Mouse (Mus musculus): ENCODE data around the gene Asb5. TPM values are rescaled to one million over a fixed set of nuclear protein-coding genes. Genes with fewer than 3 reads are reported as not detected.

Asb5 gene
- polyA plus RNA-seq, 1 experiment from 2014 or later, result 9.4 TPM

GRCm38 (mm10) chr8:54562137-54562536 is 32.8 kb downstream of the Asb5 start:
- 74% methylated on average over 4 of the region's 4 CpGs for WGBS
- no peak for ATAC-seq (ENCODE audit: low read depth)
- H3K9ac ChIP-seq (replicated peaks; ENCODE audit: low read depth, low read length), result no peak overlapping the region
- H3K4me2 ChIP-seq (ENCODE audit: low read depth, low read length), result no peak overlapping the region
- no peaks in the 10 kb centered on the region for H3K27me3 ChIP-seq (ENCODE audit: control insufficient read depth, insufficient read depth, low read length)
- H3K36me3 ChIP-seq (ENCODE audit: control insufficient read depth, insufficient read depth, low read length), result no peaks in the 10 kb centered on the region
- no peaks in the 10 kb centered on the region for H3K9me3 ChIP-seq (ENCODE audit: control insufficient read depth, low read length)
- H3K27ac ChIP-seq (ENCODE audit: low read depth, low read length), result no peak overlapping the region
- H3K4me3 ChIP-seq (ENCODE audit: low read depth, low read length), result no peak overlapping the region
- H3K4me1 ChIP-seq (ENCODE audit: control insufficient read depth, insufficient read depth, low read length), result no peaks in the 10 kb centered on the region

GRCm38 (mm10) chr8:54565181-54565580 is 35.8 kb downstream of the Asb5 start:
- H3K4me3 ChIP-seq (ENCODE audit: low read depth, low read length), result no peak overlapping the region
- H3K9ac ChIP-seq (replicated peaks; ENCODE audit: low read depth, low read length), result no peak overlapping the region
- no peaks in the 10 kb centered on the region for H3K4me1 ChIP-seq (ENCODE audit: control insufficient read depth, insufficient read depth, low read length)
- no peak overlapping the region for H3K27ac ChIP-seq (ENCODE audit: low read depth, low read length)
- no peak for ATAC-seq (ENCODE audit: low read depth)
- WGBS, result 87% methylated on average over 1 of the region's 1 CpGs
- no peaks in the 10 kb centered on the region for H3K27me3 ChIP-seq (ENCODE audit: control insufficient read depth, insufficient read depth, low read length)
- H3K9me3 ChIP-seq (ENCODE audit: control insufficient read depth, low read length), result no peaks in the 10 kb centered on the region
- H3K36me3 ChIP-seq (ENCODE audit: control insufficient read depth, insufficient read depth, low read length), result no peaks in the 10 kb centered on the region
- H3K4me2 ChIP-seq (ENCODE audit: low read depth, low read length), result no peak overlapping the region

- H3K9ac ChIP-seq (replicated peaks; ENCODE audit: low read depth, low read length), result no peak overlapping the region
- H3K27me3 ChIP-seq (ENCODE audit: control insufficient read depth, insufficient read depth, low read length), result no peaks in the 10 kb centered on the region
- ATAC-seq (ENCODE audit: low read depth), result no peak
- H3K4me3 ChIP-seq (ENCODE audit: low read depth, low read length), result no peak overlapping the region
- 87% methylated on average over 7 of the region's 7 CpGs for WGBS
- no peaks in the 10 kb centered on the region for H3K9me3 ChIP-seq (ENCODE audit: control insufficient read depth, low read length)
- H3K4me2 ChIP-seq (ENCODE audit: low read depth, low read length), result no peak overlapping the region
- H3K4me1 ChIP-seq (ENCODE audit: control insufficient read depth, insufficient read depth, low read length), result no peaks in the 10 kb centered on the region
- no peak overlapping the region for H3K27ac ChIP-seq (ENCODE audit: low read depth, low read length)
- H3K36me3 ChIP-seq (ENCODE audit: control insufficient read depth, insufficient read depth, low read length), result no peaks in the 10 kb centered on the region
Observed at GRCm38 (mm10) chr8:54565603-54566260, 36.4 kb downstream of the Asb5 start.

- Histone ChIP-seq H3K9ac (replicated peaks; ENCODE audit: low read depth, low read length) (no peak overlapping the region), H3K27ac (ENCODE audit: low read depth, low read length) (no peak overlapping the region), H3K27me3 (ENCODE audit: control insufficient read depth, insufficient read depth, low read length) (no peaks in the 10 kb centered on the region), H3K9me3 (ENCODE audit: control insufficient read depth, low read length) (no peaks in the 10 kb centered on the region), H3K4me3 (ENCODE audit: low read depth, low read length) (no peak overlapping the region), H3K4me2 (ENCODE audit: low read depth, low read length) (no peak overlapping the region), H3K4me1 (ENCODE audit: control insufficient read depth, insufficient read depth, low read length) (no peaks in the 10 kb centered on the region), H3K36me3 (ENCODE audit: control insufficient read depth, insufficient read depth, low read length) (no peaks in the 10 kb centered on the region)
- no peak for ATAC-seq (ENCODE audit: low read depth)
- WGBS, result 80% methylated on average over 2 of the region's 2 CpGs
Observed at GRCm38 (mm10) chr8:54567168-54567567, 37.8 kb downstream of the Asb5 start.

GRCm38 (mm10) chr8:54570618-54571609 is 41.5 kb downstream of the Asb5 start:
- Histone ChIP-seq H3K9ac (replicated peaks; ENCODE audit: low read depth, low read length) (no peak overlapping the region), H3K27ac (ENCODE audit: low read depth, low read length) (no peak overlapping the region), H3K9me3 (ENCODE audit: control insufficient read depth, low read length) (no peaks in the 10 kb centered on the region), H3K4me2 (ENCODE audit: low read depth, low read length) (no peak overlapping the region), H3K4me1 (ENCODE audit: control insufficient read depth, insufficient read depth, low read length) (no peaks in the 10 kb centered on the region), H3K36me3 (ENCODE audit: control insufficient read depth, insufficient read depth, low read length) (no peaks in the 10 kb centered on the region), H3K4me3 (ENCODE audit: low read depth, low read length) (no peak overlapping the region), H3K27me3 (ENCODE audit: control insufficient read depth, insufficient read depth, low read length) (no peaks in the 10 kb centered on the region)
- 82% methylated on average over 15 of the region's 15 CpGs for WGBS
- no peak for ATAC-seq (ENCODE audit: low read depth)

GRCm38 (mm10) chr8:54581436-54581835 is 52.1 kb downstream of the Asb5 start:
- Histone ChIP-seq H3K4me3 (ENCODE audit: low read depth, low read length) (no peak overlapping the region), H3K9me3 (ENCODE audit: control insufficient read depth, low read length) (no peaks in the 10 kb centered on the region), H3K36me3 (ENCODE audit: control insufficient read depth, insufficient read depth, low read length) (no peaks in the 10 kb centered on the region), H3K4me2 (ENCODE audit: low read depth, low read length) (no peak overlapping the region), H3K9ac (replicated peaks; ENCODE audit: low read depth, low read length) (no peak overlapping the region), H3K27ac (ENCODE audit: low read depth, low read length) (no peak overlapping the region), H3K27me3 (ENCODE audit: control insufficient read depth, insufficient read depth, low read length) (no peaks in the 10 kb centered on the region), H3K4me1 (ENCODE audit: control insufficient read depth, insufficient read depth, low read length) (no peaks in the 10 kb centered on the region)
- no peak for ATAC-seq (ENCODE audit: low read depth)
- 89% methylated on average over 3 of the region's 3 CpGs for WGBS

- WGBS, result 43% methylated on average over 1 of the region's 1 CpGs
Observed at GRCm38 (mm10) chr8:54582886-54583285, 53.5 kb downstream of the Asb5 start.

GRCm38 (mm10) chr8:54594634-54595033 is 65.3 kb downstream of the Asb5 start:
- no peak overlapping the region for H3K9ac ChIP-seq (replicated peaks; ENCODE audit: low read depth, low read length)
- no peaks in the 10 kb centered on the region for H3K4me1 ChIP-seq (ENCODE audit: control insufficient read depth, insufficient read depth, low read length)
- H3K4me3 ChIP-seq (ENCODE audit: low read depth, low read length), result no peak overlapping the region
- H3K27me3 ChIP-seq (ENCODE audit: control insufficient read depth, insufficient read depth, low read length), result no peaks in the 10 kb centered on the region
- ATAC-seq (ENCODE audit: low read depth), result peak; percentile 16; the same call in 1 of the 2 replicates
- H3K4me2 ChIP-seq (ENCODE audit: low read depth, low read length), result no peak overlapping the region
- no peaks in the 10 kb centered on the region for H3K36me3 ChIP-seq (ENCODE audit: control insufficient read depth, insufficient read depth, low read length)
- no peak overlapping the region for H3K27ac ChIP-seq (ENCODE audit: low read depth, low read length)
- WGBS, result 83% methylated on average over 5 of the region's 5 CpGs
- H3K9me3 ChIP-seq (ENCODE audit: control insufficient read depth, low read length), result no peaks in the 10 kb centered on the region

More at GRCm38 (mm10) chr8:54582886-54583285, 53.5 kb downstream of the Asb5 start:
- Histone ChIP-seq H3K9me3 (ENCODE audit: control insufficient read depth, low read length) (no peaks in the 10 kb centered on the region), H3K9ac (replicated peaks; ENCODE audit: low read depth, low read length) (no peak overlapping the region), H3K4me2 (ENCODE audit: low read depth, low read length) (no peak overlapping the region), H3K27me3 (ENCODE audit: control insufficient read depth, insufficient read depth, low read length) (no peaks in the 10 kb centered on the region), H3K36me3 (ENCODE audit: control insufficient read depth, insufficient read depth, low read length) (no peaks in the 10 kb centered on the region), H3K4me3 (ENCODE audit: low read depth, low read length) (no peak overlapping the region), H3K4me1 (ENCODE audit: control insufficient read depth, insufficient read depth, low read length) (no peaks in the 10 kb centered on the region), H3K27ac (ENCODE audit: low read depth, low read length) (no peak overlapping the region)
- no peak for ATAC-seq (ENCODE audit: low read depth)

- Histone ChIP-seq H3K4me2 (ENCODE audit: low read depth, low read length) (no peak overlapping the region), H3K4me3 (ENCODE audit: low read depth, low read length) (no peak overlapping the region), H3K4me1 (ENCODE audit: control insufficient read depth, insufficient read depth, low read length) (peaks cover 5% of the 10 kb centered on the region; the same call in 1 of the 2 replicates), H3K36me3 (ENCODE audit: control insufficient read depth, insufficient read depth, low read length) (no peaks in the 10 kb centered on the region), H3K9ac (replicated peaks; ENCODE audit: low read depth, low read length) (no peak overlapping the region), H3K27me3 (ENCODE audit: control insufficient read depth, insufficient read depth, low read length) (no peaks in the 10 kb centered on the region), H3K9me3 (ENCODE audit: control insufficient read depth, low read length) (no peaks in the 10 kb centered on the region), H3K27ac (ENCODE audit: low read depth, low read length) (no peak overlapping the region)
- 37% methylated on average over 2 of the region's 2 CpGs for WGBS
- ATAC-seq (ENCODE audit: low read depth), result peak; percentile 39; the same call in 1 of the 2 replicates
Observed at GRCm38 (mm10) chr8:54596051-54596450, 66.7 kb downstream of the Asb5 start.

Data from neural tube, embryonic 14.5 days (tissue).